Mouse (Mus musculus) heart, postnatal 4 days (tissue): ENCODE results near the gene Tia1. TPM values are rescaled to one million over a fixed set of nuclear protein-coding genes. Genes with fewer than 3 reads are reported as not detected.

ENCODE experiments used
- DNase-seq: peaks from one replicate; pipeline ENCODE4 v3.0.0; 2021
- total RNA-seq, 2 experiments: library from RNA; stranded (reverse); gene quantifications; 2 replicates each; pipeline ENCODE4 v1.2.3; 2021

Tia1 gene
- total RNA-seq, 2 experiments from 2014 or later: 60.2 to 62.3 TPM

- no peak for DNase-seq
Measured at GRCm38 (mm10) chr6:86385362-86386104, 18.5 kb upstream of the Tia1 start.

DNA sequence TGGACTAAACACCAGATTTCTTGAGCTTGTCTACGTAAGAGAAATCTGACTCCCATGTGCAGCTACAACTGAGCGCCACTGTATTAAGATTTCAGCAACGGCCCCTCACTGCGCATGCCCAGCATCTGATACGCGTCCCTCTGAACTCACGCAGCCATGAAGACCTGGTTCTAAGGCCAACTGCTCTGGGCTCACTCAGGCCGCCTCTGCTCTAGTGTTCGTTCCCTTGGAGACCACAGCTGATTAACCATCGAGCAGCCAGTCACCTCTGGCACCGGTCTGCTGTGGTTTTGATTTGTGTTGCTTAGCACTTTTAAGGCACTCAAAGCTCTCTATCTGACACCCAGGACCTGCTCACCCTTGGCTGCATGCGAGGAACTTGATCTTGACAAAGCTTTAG lies 16.7 kb upstream of the Tia1 start:
- no peak for DNase-seq

DNA sequence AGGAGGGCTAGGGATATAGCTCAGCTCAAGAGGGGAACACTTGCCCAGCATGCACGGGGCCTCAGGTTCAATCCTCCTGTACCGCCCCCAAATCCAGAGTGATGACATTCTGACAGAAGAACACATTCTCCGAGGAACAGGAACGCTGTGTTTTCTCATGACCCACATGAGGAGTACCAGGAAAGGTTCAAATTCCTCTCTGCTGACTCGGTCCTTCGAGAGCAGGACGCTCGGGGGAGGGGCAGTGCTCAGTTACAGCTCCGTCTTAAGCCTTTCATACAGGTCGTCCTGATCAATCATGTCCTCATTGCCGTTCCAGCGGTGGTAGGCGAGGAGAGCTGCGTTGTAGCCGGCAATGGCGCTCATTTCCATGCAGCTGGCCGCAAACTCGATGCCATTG lies 15.6 kb upstream of the Tia1 start:
- no peak for DNase-seq

DNA sequence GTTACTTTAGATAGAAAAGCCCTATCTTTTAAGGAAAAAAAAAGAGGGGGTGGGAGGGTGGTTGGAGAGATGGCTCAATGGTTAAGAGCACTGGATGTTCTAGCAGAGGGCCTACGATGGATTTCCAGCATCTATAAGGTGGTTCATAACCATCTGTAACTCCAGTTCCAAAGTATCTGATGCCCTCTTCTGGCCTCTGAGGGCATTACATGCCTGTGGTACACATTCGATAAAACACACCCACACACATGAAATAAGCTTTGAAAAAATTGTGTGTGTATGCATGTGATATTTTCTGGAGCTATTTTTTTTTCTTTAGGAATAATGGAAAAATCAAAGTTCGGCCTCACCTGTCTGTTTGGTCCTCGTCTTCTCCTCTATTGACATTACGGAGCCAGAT lies 12.7 kb upstream of the Tia1 start:
- DNase-seq: no peak

DNA sequence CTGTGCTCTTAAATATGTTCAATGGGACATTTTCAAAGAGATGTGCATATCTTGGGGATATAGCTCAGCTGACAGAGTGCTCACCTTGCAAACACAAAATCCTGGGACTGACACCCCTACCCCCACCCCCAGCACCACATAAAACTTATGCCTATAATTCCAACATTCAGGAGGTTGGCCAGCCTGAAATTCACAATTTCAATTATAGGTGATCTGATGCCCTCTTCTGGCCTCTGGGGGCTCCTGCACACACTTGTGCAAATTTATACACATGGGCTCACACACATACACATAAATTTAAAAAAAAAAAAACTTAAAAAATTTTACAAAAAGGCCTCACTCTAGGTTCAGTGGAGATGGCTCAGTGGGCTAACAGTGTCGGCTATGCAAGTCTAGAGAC lies 10.8 kb upstream of the Tia1 start:
- DNase-seq: no peak

GRCm38 (mm10) chr6:86394078-86394720 lies 9.8 kb upstream of the Tia1 start:
- DNase-seq: no peak

GRCm38 (mm10) chr6:86395021-86395420 lies 9.0 kb upstream of the Tia1 start:
- no peak for DNase-seq

DNA sequence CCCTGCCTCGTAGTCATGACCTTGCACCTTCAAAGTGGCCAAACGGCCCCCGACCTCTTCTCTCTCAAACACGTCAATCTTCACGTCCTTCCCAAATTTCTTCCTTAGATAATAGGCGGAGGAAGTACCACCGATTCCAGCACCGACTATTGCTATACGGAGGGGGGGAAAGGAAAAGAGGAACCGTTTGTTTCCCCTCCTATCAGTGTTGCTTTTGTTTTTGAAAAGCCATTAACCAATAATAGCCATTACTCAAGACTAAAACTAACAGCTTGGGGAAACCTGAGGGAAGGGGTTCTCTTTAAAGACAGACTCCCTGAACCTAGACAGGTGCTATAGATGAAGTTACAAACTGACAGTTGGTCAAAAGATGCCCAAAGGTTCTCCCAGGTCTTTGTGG lies 8.1 kb upstream of the Tia1 start:
- DNase-seq: no peak

- DNase-seq: peak; percentile 91
Measured at GRCm38 (mm10) chr6:86396581-86397256, 7.3 kb upstream of the Tia1 start, which contains the start of gene Pcyox1. Gene Pcyox1 (minus strand): TSS chr6:86397154.

- DNase-seq: no peak
Measured at GRCm38 (mm10) chr6:86397257-86397980, 6.6 kb upstream of the Tia1 start.

DNA sequence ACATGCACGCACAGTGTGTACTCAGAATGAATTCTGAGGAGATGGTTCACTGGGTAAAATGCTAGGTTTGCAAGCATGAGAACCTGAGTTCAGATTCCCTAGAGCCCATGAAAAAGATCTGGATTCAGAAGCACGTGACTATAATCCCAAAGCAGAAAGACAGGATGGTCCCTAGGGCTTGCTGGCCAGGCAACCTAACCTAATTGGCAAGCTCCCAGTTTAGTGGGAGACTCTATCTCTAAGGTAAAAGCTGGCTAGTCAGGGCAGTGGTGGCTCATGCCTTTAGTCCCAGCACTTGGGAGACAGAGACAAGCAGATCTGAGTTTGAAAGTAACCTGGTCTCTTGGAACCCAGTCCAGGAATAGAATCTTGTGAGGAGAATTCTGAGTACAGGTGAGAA lies 5.0 kb upstream of the Tia1 start:
- DNase-seq: no peak

DNA sequence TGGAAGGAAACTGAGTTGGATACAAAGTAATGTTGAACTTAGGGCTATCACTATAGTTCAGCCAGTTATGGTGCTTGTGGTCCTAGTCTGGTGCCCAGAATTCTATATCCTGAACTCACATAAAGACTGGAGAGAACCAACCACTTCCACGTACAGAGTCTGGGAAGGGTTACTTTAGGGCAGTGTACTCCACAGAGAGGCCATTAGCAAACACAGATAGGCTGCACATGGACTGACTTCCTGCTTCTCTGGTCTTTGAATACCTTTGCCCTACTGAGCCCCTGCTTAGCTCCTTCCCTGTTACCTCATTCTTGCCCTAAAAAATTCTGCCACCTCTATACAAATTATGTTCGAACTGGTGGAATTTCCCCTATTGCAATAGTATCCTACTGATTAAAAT lies 4.0 kb upstream of the Tia1 start:
- no peak for DNase-seq

GRCm38 (mm10) chr6:86400972-86401371 lies 3.0 kb upstream of the Tia1 start:
- peak; percentile 79 for DNase-seq

- DNase-seq: no peak
Measured at GRCm38 (mm10) chr6:86402681-86403607, 1.1 kb upstream of the Tia1 start.

GRCm38 (mm10) chr6:86403728-86404099 lies 305 bp upstream of the Tia1 start:
- DNase-seq: peak; percentile 91

DNA sequence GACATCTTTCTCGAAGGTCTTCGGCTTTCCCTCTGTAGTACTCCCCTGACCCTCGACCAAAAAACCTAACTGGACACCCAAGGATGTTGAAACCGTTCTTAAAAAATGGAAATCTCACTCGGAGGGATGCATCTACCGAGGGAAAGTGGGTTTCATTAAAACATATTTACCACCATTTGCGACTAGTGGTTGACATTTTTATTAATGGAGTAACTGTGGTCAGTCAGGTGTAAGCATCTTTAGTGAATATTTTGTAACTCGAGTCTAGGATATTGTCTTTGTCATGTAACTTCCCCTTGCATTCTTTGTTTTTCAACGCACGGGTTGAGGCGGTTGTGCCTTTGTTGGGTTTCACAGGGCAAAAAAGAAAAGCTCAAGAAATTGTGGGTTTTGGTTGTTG lies 977 bp downstream of the Tia1 start:
- DNase-seq: no peak

DNA sequence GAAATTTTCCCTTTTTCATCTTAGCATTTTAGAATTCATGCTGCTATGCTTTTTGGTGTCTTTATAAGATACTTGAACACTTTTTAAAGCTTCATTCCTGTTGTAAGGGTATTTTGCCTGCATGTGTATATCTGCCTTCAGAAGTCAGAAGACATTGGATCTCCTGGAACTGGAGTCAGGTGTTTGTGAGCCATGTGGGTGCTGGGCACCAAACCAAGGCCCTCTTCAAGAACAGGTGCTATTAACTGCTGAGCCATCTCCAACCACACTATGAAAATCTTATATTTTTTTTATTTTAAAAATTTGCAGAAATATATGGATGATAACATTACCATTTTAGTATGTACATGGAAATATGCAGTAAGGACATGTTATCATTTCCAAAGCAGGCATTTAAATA lies 2.3 kb downstream of the Tia1 start:
- DNase-seq: no peak

DNA sequence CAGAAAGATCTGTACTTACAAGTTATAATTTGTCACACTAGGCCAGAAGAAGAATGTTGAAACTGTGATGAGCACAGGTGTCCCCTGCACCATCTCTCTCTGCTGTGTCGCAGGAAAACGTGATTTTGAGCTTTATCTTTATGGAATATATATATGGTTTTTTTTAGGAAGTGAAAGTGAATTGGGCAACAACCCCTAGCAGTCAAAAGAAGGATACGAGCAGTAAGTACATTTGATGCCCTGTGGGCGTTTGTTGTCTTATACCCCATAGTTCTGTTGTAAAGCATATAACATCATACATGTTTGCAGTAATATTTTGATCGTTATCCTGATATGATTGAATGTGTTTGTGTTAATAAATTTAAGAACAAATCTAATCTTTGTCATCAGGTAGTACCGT lies 14.7 kb downstream of the Tia1 start:
- DNase-seq: no peak

DNA sequence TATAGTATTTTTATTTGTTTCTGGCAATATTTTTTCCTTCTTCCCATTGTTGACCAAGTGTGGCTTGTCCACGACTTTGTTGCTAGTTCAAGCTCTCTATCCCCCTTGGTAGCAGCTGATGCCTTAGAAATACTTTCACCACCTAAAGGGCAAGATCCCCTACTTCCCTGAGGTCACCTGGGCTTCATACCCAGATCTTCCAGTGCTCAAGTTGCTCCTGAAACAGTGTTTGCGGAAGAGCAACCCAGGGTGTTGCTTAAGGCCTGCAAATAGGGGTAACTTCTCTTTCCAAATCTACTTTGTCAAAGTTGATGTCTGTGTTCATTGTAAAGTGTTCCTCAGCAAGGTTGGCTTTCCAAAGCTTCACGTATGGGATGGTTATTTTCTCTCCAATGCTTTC lies 15.2 kb downstream of the Tia1 start:
- no peak for DNase-seq

- DNase-seq: no peak
Measured at GRCm38 (mm10) chr6:86420491-86420890, 16.5 kb downstream of the Tia1 start.

DNA sequence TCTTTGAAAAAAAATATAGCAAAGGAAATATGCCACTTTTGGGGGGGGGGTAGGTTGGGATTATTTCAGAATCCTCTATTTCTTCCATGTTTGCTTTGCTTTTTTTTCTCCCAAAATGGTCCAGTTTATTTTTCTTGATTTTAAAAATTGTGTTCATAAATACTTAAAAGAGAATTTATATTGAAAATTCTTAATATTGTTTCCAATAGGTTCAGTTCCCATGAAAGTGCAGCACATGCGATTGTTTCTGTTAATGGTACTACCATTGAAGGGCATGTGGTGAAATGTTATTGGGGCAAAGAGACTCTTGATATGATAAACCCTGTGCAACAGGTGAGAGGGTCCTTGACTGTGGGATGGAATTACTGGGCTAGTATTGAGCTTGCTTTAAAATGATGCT lies 22.3 kb downstream of the Tia1 start, which contains the start of gene Gm44790:
Gene Gm44790, plus strand, starts transcription at position 301 of the 400 bp plus-strand sequence.
- DNase-seq: no peak

DNA sequence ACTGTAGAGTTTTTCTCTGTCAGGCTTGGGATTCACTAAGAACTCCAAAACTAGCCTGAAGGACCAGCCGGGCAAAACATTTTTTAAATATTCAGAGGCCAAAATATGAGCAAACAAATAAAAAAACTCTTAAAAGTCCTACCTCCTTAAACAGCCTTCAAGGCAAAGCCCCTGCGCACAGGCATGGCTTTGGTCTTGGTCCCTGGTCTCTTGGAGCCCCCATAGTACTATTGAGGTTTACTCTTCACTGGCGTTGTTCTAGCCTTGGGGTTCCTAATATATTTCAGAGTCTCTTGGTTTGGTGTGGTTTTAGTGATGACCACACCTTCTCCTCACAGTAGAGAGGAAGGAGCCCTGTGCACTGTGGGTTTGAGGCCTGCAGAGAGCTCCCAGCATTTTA lies 27.5 kb downstream of the Tia1 start:
- no peak for DNase-seq
